Mouse (Mus musculus): ENCODE results near the gene Arsb. TPM values are rescaled to one million over a fixed set of nuclear protein-coding genes. Genes with fewer than 3 reads are reported as not detected.

The Arsb gene
- polyA plus RNA-seq, 1 experiment from 2014 or later: 7.9 TPM

DNA sequence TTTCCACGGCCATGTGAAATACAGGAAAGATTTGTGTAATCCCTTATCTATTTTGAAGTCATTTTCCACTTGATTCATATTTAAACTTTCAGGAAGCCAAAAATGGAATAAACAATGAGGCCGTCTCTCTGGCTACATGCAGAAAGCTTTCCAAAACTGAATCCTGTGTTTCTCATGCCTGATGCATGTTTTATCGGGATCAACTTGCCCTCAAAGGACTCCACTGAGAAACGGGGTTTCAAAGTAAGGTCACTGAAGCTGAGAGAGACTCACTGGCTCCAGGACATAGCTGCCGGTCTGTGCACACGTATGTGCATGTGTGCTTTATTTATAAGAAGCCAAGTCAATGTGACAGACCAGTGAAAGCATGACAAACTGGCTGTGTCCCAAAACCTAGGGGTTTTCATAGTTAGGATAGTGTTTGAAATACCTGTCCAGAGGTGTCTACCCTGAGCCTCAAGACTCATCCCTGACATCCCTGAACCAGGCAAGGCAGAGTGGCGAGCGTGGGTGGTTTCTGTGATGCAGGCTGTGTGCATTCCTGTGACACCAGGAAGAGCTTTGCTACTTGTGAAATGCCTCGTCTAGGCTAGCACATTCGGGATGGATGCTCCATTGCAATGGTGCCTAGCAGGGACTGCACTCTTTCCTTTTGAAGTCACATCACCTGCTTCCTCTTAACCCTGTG, 75.5 kb downstream of the Arsb start:
- ATAC-seq: no peak
- TF ChIP-seq CTCF (IDR thresholded peaks at IDR 0.05; ENCODE audit: low read depth): no peak
- H3K9me3 ChIP-seq (ENCODE audit: control insufficient read depth): no peaks in the 10 kb centered on the region

DNA sequence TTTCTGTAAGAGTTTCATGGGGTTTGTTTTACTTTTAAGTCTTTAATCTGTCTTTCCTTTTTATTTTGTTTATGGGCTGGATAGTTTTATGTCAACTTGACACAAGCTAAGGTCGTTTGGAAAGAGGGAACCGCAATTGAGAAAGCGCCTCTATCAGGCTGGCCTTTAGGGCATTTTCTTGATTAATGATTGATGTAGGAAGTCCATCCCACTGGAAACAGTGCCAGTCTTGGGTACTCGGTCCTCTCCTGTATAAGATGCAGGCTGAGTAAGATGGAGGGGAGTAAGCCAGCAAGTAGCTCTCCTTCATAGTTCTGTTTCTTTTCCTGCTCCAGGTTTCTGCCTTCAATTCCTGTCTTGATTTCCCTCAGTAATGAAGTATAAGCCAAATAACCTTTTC, 76.2 kb downstream of the Arsb start:
- no peak overlapping the region for H3K9ac ChIP-seq (ENCODE audit: low read depth, low read length)
- no peak for ATAC-seq
- TF ChIP-seq CTCF (IDR thresholded peaks at IDR 0.05; ENCODE audit: low read depth): no peak

More for the DNA sequence above, 75.5 kb downstream of the Arsb start:
- Histone ChIP-seq H3K4me1 (replicated peaks; ENCODE audit: control insufficient read depth, insufficient read depth, low read length) (no peaks in the 10 kb centered on the region), H3K9ac (ENCODE audit: low read depth, low read length) (no peak overlapping the region), H3K27ac (ENCODE audit: low read depth, low read length) (no peak overlapping the region), H3K4me3 (ENCODE audit: low read depth, low read length) (no peak overlapping the region), H3K36me3 (ENCODE audit: control insufficient read depth, insufficient read depth) (no peaks in the 10 kb centered on the region), H3K4me2 (replicated peaks; ENCODE audit: low read depth) (no peak overlapping the region), H3K27me3 (replicated peaks; ENCODE audit: control insufficient read depth, insufficient read depth, low read length) (no peaks in the 10 kb centered on the region)
- 57% methylated on average over 10 of the region's 10 CpGs for WGBS

DNA sequence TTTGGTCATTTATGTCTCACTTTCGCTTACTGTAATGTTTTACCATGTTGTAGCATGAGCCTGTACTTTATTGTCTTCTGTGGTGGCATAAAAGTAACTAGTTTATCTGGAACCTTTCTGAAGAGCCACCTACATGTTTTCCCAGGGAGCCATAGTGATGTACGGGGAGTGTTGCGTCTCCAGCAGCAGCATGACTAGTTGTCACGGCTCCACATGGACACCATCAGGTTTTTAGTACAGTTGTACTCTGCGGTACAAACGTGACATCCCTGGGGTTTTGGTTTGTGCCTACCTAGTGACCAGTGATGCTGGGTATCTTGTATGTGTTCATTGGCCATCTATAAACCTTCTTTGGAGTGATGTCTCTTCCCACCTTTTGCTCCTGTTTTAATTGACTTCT, 77.2 kb downstream of the Arsb start:
- TF ChIP-seq CTCF (IDR thresholded peaks at IDR 0.05; ENCODE audit: low read depth): no peak
- Histone ChIP-seq H3K27me3 (replicated peaks; ENCODE audit: control insufficient read depth, insufficient read depth, low read length) (no peaks in the 10 kb centered on the region), H3K27ac (ENCODE audit: low read depth, low read length) (no peak overlapping the region), H3K9me3 (ENCODE audit: control insufficient read depth) (no peaks in the 10 kb centered on the region), H3K4me3 (ENCODE audit: low read depth, low read length) (no peak overlapping the region), H3K9ac (ENCODE audit: low read depth, low read length) (no peak overlapping the region), H3K4me2 (replicated peaks; ENCODE audit: low read depth) (no peak overlapping the region), H3K4me1 (replicated peaks; ENCODE audit: control insufficient read depth, insufficient read depth, low read length) (no peaks in the 10 kb centered on the region), H3K36me3 (ENCODE audit: control insufficient read depth, insufficient read depth) (no peaks in the 10 kb centered on the region)
- no peak for ATAC-seq
- WGBS: 95% methylated on average over 6 of the region's 6 CpGs

More for the DNA sequence above, 76.2 kb downstream of the Arsb start:
- H3K27me3 ChIP-seq (replicated peaks; ENCODE audit: control insufficient read depth, insufficient read depth, low read length): no peaks in the 10 kb centered on the region
- WGBS: 38% methylated on average over 4 of the region's 4 CpGs
- H3K36me3 ChIP-seq (ENCODE audit: control insufficient read depth, insufficient read depth): no peaks in the 10 kb centered on the region
- no peak overlapping the region for H3K4me3 ChIP-seq (ENCODE audit: low read depth, low read length)
- H3K27ac ChIP-seq (ENCODE audit: low read depth, low read length): no peak overlapping the region
- H3K4me2 ChIP-seq (replicated peaks; ENCODE audit: low read depth): no peak overlapping the region
- no peaks in the 10 kb centered on the region for H3K4me1 ChIP-seq (replicated peaks; ENCODE audit: control insufficient read depth, insufficient read depth, low read length)
- H3K9me3 ChIP-seq (ENCODE audit: control insufficient read depth): no peaks in the 10 kb centered on the region

DNA sequence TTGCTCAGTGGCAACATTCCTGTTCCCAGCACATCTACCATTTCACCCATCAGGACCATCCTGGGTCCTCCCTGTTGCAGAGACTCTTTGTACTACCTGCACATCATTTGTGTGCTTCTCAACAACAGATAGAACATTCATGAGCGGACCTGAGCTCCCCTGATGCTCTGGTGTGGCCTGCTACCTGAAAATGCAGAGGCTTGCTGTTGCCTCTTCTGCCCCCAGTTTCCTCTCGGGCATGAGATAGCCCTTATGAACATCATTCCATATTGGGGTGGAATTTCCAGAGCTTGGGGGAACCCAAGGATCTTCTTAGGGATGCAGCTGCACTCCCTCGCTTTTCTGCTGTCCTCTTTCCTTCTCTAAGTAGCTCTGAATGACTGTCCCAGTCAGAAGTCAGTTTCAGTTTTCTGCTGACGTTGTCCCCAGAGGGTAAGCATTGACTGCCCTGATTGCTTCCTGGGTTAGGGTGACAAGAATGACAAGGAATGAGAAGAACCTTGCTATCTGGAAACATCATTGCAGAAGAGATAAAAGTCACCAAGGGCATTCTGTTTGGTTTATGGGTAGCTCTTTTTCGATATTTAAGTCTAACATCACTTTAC, 78.4 kb downstream of the Arsb start:
- WGBS: 82% methylated on average over 5 of the region's 5 CpGs
- no peaks in the 10 kb centered on the region for H3K36me3 ChIP-seq (ENCODE audit: control insufficient read depth, insufficient read depth)
- H3K4me2 ChIP-seq (replicated peaks; ENCODE audit: low read depth): no peak overlapping the region
- no peak overlapping the region for H3K4me3 ChIP-seq (ENCODE audit: low read depth, low read length)
- TF ChIP-seq CTCF (IDR thresholded peaks at IDR 0.05; ENCODE audit: low read depth): no peak
- no peaks in the 10 kb centered on the region for H3K4me1 ChIP-seq (replicated peaks; ENCODE audit: control insufficient read depth, insufficient read depth, low read length)
- no peak overlapping the region for H3K27ac ChIP-seq (ENCODE audit: low read depth, low read length)
- H3K9ac ChIP-seq (ENCODE audit: low read depth, low read length): no peak overlapping the region
- ATAC-seq: no peak
- H3K9me3 ChIP-seq (ENCODE audit: control insufficient read depth): no peaks in the 10 kb centered on the region
- no peaks in the 10 kb centered on the region for H3K27me3 ChIP-seq (replicated peaks; ENCODE audit: control insufficient read depth, insufficient read depth, low read length)

DNA sequence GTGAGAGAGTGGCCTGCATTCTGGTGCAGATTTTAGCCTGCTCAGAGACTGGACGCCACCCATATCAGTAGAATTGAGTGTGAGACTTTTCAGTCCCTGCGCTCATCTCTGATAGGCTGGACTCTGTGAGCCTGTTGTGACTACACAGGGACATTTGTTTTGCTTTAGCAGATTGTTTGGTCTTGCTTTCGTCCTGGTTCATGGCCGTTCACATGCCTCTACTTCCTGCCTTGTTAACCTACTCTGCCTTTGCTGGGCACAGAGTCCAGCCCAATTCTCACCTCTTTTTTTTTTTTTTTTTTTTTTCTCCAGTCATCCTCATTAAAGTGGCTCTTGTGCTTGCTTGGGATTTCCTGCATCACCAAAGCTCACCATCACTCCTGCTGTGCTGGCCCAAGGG, 79.2 kb downstream of the Arsb start:
- no peak for ATAC-seq
- TF ChIP-seq CTCF (IDR thresholded peaks at IDR 0.05; ENCODE audit: low read depth): no peak
- no peaks in the 10 kb centered on the region for H3K9me3 ChIP-seq (ENCODE audit: control insufficient read depth)
- H3K4me3 ChIP-seq (ENCODE audit: low read depth, low read length): no peak overlapping the region
- 81% methylated on average over 4 of the region's 4 CpGs for WGBS
- H3K27ac ChIP-seq (ENCODE audit: low read depth, low read length): no peak overlapping the region
- H3K4me2 ChIP-seq (replicated peaks; ENCODE audit: low read depth): no peak overlapping the region
- H3K27me3 ChIP-seq (replicated peaks; ENCODE audit: control insufficient read depth, insufficient read depth, low read length): no peaks in the 10 kb centered on the region
- no peaks in the 10 kb centered on the region for H3K4me1 ChIP-seq (replicated peaks; ENCODE audit: control insufficient read depth, insufficient read depth, low read length)
- H3K36me3 ChIP-seq (ENCODE audit: control insufficient read depth, insufficient read depth): no peaks in the 10 kb centered on the region
- no peak overlapping the region for H3K9ac ChIP-seq (ENCODE audit: low read depth, low read length)

DNA sequence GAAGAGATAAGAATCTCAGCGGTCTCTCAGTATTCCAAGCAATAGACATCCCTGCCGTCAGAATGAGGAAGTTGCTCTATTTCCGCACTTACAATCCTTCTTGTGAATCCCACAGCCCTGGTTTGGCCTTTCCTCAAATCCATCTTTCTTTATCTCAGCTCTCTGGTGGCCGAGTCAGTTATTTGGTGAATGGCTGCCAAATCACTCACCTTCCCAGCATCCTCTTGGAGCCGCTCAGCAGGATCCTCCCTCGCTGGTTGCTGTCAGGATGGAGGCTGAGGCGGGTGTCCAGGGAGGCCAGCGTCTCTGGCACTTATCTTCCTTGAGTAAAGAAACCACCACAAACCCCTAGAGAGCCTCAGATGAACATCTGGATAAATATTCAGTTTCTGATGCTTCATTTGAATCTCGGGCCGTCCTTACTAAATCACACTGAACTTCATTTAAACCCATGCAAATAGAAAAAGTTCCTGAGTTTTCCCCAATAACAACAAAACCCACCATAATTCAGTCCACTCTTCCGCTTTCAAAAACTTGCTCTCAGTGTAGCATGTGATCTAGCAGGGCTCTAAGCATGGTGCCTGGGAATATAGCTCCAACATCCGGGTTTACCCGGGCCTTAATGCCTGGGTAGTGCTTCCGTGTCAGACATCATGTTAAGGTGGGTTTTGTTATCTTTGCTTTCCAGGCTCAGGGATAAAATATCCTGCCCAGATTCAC, 81.1 kb downstream of the Arsb start:
- TF ChIP-seq CTCF (IDR thresholded peaks at IDR 0.05; ENCODE audit: low read depth): no peak
- no peak overlapping the region for H3K4me3 ChIP-seq (ENCODE audit: low read depth, low read length)
- no peak overlapping the region for H3K9ac ChIP-seq (ENCODE audit: low read depth, low read length)
- H3K4me1 ChIP-seq (replicated peaks; ENCODE audit: control insufficient read depth, insufficient read depth, low read length): no peaks in the 10 kb centered on the region
- H3K27me3 ChIP-seq (replicated peaks; ENCODE audit: control insufficient read depth, insufficient read depth, low read length): no peaks in the 10 kb centered on the region
- no peak overlapping the region for H3K4me2 ChIP-seq (replicated peaks; ENCODE audit: low read depth)
- WGBS: 65% methylated on average over 14 of the region's 14 CpGs
- no peak overlapping the region for H3K27ac ChIP-seq (ENCODE audit: low read depth, low read length)
- H3K9me3 ChIP-seq (ENCODE audit: control insufficient read depth): no peaks in the 10 kb centered on the region
- no peak for ATAC-seq
- H3K36me3 ChIP-seq (ENCODE audit: control insufficient read depth, insufficient read depth): no peaks in the 10 kb centered on the region

Data from intestine, postnatal 0 days (tissue).